Mouse (Mus musculus): ENCODE measurements around the gene Tomm7.
"Not testable (repeated sequence)": the region's sequence is repeated elsewhere in the genome, so short reads cannot be mapped to it uniquely, and the experiment has no call there.

The Tomm7 gene

DNA sequence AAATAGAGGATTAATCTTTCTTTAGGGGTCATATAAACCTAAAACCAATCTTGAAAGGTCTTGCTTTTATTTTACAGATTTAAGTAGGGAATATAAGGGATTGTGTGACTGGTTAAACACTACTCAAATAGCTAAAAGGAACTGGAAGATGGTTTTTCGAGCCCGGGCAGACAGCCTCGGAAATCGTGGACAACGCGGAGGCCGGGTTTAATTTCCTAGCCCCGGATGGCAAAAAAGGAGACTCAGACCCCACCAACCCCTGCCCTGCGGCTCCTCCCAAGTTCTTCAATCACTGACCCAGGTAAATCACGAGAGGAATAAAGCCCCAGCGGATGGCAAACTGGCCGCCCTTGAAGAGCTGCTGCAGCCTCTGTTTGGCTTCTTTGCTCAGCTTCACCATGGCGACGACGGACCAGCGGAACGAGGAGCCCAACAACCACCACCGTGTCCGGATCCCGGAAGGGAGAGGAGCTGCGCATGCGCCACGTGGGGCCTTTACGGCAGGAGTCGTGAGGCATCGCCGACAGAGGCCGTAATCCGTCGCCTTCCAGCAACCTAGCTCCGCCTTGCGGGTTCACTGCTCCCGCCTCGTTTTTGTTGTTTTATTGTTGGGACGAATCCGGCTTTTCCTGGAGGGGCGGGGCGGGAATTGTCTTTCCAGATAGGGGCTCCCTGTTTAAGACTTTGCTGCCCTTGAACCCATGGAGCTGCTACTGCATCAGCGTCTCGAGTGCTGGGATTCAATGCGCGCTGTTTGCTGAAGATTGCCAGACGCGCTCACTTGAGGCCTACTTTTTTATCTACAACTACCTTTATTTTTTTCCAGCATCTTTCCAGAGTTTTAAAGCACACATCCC lies at the start of gene Tomm7:
Gene Tomm7 (minus strand): TSS at position 488 of the 857 bp plus-strand sequence.
- DNase-seq (ENCODE audit: low spot score in 2 of 2) = peak; percentile 91 to 96

- DNase-seq (ENCODE audit: low spot score in 2 of 2) = no peak
Observed at GRCm38 (mm10) chr5:23893156-23893863, 49.3 kb upstream of the Tomm7 start.

- DNase-seq (ENCODE audit: low spot score in 2 of 2) = peak; percentile 39 to 64
Observed at GRCm38 (mm10) chr5:23890734-23891133, 46.8 kb upstream of the Tomm7 start.

DNA sequence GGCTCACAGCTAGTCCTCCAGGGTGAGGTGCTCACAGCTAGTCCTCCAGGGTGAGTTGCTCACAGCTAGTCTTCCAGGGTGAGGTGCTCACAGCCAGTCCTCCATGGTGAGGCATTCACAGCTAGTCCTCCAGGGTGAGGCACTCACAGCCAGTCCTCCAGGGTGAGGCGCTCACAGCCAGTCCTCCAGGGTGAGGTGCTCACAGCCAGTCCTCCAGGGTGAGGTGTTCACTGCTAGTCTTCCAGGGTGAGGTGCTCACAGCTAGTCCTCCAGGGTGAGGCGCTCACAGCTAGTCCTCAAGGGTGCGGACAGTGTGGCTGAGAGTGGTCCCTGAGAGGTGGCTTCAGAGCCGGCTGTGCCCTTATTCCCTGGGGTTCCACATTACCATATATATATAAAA lies 45.5 kb upstream of the Tomm7 start:
- no peak for DNase-seq (ENCODE audit: low spot score in 2 of 2)

DNA sequence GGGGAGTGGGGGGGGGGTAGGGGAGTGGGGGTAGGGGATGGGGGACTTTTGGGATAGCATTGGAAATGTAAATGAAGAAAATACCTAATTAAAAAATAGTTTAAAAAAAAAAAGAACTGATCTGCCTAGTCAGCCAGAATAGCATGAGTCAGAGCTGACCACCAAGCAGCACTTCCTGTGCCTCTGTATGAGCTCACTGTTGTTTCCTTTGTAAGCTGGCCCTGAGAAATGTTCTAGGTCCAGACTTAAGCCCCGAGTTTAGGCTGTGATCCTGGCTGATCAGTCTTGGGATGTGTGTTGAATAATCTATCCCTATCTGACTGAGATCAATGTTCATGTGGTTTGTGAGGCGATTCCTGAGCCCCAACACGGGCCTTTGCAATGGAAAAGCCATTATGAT lies 43.1 kb upstream of the Tomm7 start:
- no peak for DNase-seq (ENCODE audit: low spot score in 2 of 2)

GRCm38 (mm10) chr5:23874457-23874856 lies 30.5 kb upstream of the Tomm7 start:
- DNase-seq (ENCODE audit: low spot score in 2 of 2) = no peak

- DNase-seq (ENCODE audit: low spot score in 2 of 2) = no peak
Observed at GRCm38 (mm10) chr5:23872586-23872985, 28.6 kb upstream of the Tomm7 start.

DNA sequence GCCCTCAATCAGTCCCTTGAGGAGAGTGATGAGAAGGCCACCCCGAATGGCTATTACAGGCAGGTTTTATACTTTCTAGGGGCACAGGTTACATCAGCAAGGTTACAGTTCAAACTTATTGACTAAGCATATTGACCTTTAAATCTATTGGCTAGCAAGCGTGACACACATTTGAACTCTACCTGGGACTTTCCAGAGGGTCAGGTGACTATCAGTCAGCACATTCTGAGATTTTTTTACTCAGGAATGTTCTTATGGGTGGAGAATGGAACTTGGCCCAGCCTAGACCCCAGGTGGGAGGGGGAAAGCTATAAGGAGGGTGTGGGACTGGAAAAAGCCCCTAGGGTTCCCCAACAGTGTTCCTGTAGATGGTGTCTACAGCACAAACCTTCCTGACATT lies 27.4 kb upstream of the Tomm7 start:
- DNase-seq (ENCODE audit: low spot score in 2 of 2) = not testable (repeated sequence)

DNA sequence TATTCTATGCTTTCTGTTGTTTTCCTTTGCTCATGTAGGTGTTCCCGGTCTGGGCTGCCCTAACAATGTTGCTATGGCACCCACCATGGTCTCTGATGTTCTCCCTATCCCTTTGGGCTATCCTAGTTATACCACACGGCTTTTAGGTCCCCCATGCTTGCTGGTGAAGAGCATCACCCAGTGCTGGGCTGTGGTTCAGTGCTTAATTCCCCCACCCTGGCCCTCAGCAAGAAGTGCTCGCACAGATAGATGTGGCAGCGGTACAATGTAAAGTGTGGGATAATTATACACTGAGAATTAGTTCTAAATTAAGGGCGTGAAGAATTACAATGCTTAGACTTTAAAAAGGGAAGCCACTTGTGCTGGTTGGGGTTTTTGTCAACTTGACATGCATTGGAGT lies 22.0 kb upstream of the Tomm7 start:
- no peak for DNase-seq (ENCODE audit: low spot score in 2 of 2)

DNA sequence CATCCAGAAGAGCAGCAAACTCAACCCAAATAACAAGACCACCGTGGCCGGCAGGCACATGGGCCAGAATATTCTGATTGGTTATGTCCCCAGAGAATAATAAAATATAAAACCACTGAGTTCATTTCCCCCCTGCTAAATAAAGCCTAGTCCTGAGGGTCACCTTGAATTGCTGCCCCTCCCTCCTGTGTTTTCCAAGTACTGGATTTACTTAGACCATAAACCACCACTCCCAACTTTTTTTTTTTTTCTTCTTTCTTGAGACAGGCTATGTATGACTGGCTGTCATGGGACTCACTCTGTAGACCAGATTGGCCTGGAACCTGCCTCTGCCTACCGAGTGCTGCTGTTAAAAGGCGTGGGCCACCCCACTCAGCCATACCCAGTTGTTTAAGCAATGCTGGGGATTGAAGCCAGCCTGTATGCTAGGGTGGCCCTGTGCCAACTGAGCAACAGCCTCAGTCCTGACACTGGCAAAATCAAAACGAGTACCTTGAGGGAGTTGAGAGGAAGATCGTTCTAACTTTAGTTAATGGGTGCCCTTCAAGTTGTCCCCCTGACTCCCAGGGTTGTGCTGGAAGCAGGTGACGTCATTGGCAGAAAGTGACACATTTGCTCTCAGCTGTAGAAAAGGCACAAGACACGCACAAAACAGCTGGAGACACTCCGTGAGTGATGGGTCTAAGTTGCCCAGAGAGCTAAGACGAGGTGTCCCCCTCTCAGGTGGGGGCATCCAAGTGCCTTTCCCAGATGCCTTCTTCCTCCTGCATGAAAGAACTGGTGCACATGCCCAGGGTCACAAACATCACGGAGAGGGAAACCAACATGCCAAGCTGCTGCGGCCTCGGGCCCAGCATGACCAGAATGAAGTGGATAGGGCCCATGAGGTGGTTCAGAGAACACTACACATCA lies 20.3 kb upstream of the Tomm7 start:
- DNase-seq (ENCODE audit: low spot score in 2 of 2) = no peak

DNA sequence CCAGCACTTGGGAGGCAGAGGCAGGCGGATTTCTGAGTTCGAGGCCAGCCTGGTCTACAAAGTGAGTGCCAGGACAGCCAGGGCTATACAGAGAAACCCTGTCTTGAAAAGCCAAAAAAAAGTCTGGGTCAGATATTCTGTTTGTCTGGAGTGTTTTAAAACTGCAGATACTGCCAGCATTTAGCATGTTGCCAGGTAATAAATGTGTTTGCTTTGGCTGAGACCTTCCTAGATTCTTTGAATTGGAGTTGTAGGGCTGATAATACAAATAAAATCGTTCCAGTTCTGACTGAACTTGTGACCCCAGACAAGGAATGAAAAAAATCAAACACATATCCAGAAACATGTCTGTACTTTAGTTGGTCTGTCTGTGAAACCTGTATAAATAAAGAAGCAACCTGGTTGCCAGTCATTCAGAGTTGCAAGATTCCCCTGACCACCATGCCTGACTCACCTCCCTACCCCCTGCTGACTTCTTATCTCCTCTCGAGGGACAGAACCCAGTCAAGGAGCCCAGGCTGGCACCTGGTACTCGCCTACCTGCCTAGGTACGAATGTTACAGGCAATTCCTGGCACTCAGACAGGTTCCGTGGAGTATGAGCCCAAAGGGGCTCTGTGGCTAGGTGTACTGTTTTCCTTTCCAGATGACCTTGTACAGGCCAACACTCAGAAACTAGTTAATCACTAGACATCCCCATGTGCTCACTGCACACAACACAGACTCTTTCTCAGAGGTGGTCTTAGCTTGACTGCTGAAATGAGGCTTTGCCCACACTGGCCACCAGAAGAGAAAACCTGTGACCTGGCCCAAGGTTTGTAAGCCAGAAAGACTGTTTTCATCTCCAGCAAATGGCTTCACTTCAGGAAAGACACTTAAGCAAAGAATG lies 19.4 kb upstream of the Tomm7 start:
- no peak for DNase-seq (ENCODE audit: low spot score in 2 of 2)

GRCm38 (mm10) chr5:23862291-23862690 lies 18.3 kb upstream of the Tomm7 start:
- no peak for DNase-seq (ENCODE audit: low spot score in 2 of 2)

DNA sequence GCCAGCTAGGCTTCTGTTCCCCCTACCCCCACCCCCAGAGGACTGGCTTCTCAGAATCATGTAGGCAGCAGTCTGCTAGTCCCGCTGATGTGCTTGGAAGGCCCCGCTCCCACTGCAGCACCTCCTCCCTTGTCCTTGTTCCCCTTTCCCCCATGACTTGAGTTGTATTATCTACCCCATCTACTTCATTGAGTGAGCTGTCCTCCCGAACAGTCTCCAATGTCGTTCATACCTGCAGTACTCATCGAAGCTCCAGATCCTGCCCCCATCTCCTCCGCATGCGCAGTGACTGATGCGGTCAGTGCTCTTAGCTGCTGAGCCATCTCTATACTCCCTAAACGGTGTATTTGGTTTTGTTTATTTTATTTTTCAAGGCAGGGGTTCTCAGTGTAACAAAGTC lies 17.8 kb upstream of the Tomm7 start:
- DNase-seq (ENCODE audit: low spot score in 2 of 2) = no peak

DNA sequence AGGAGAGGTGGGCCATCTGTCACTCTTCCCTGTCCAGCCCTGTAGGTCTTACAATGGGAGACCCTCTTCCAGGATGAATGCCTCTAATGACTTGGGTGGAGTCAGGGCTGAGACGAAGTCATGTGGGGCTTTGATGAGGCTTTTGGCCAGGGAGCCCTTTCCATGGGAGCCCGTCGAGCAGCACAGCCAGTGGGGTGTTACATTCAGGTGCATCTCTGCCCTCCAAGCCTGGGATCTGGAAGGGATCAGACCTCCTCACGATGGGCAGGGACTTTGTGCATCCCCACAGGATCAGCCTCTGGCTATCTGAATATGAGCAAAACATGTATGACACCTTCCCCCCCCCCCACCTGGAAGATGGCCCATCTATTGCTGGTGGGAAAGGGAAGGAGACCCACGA lies 15.9 kb upstream of the Tomm7 start:
- DNase-seq (ENCODE audit: low spot score in 2 of 2) = no peak

- no peak for DNase-seq (ENCODE audit: low spot score in 2 of 2)
Observed at GRCm38 (mm10) chr5:23859087-23859718, 15.2 kb upstream of the Tomm7 start.

GRCm38 (mm10) chr5:23858643-23859042 lies 14.7 kb upstream of the Tomm7 start:
- no peak for DNase-seq (ENCODE audit: low spot score in 2 of 2)

DNA sequence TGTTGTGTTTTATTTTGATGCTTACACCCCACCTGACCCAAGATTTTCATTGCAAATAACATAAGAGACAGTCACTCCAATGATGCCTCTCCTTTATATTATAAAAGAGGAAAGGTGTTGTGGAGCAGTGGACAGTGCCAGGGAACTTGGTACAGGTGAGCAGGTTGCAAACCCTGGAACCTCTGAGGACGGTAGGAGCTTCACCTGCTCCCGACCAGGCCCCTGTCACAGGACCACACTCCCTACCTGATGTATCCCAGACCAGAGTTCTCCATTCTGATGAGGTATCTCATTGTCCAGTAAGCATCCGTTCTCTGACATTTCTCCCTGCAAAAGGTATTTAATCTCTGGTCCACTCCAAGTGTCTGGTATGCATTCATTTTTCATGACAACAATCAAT lies 14.0 kb upstream of the Tomm7 start:
- DNase-seq (ENCODE audit: low spot score in 2 of 2) = no peak

DNA sequence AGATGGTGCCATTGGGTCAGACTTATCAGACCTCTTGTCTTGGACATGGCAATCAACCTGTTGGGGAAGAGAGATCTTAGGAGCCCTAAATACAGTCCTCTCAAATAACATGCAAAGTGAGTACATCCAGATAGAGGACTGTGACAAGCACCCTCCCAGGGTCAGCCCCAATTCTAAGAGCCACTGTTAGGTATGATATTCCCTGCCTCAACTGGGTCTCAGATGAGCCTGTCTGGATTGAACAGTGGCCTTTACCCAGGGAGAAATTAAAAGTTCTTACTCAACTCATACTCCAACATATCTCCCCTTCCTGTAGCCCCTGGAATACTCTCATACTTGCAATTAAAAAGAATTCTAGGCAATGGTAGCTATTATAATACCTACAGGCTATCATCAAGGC lies 13.2 kb upstream of the Tomm7 start:
- no peak for DNase-seq (ENCODE audit: low spot score in 2 of 2)

DNA sequence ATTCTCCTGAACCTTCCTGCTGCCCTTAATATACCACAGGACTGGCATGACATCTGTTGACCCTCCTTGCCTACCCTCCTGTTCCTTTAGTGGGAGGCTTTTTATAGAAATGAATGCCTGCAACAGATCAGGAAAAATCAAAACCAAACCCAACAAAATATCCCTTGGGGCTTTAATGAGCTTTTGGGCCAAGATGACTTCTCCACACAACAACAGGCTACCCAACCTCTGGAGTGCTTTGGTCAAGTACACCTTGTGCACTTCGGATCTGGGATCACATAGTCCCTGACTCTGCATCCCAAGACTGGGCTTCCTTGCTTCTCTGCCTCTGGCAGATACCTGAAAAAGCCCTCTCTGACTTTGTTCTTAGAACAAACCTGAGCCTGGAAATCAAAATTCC lies 12.2 kb upstream of the Tomm7 start:
- no peak for DNase-seq (ENCODE audit: low spot score in 2 of 2)

DNA sequence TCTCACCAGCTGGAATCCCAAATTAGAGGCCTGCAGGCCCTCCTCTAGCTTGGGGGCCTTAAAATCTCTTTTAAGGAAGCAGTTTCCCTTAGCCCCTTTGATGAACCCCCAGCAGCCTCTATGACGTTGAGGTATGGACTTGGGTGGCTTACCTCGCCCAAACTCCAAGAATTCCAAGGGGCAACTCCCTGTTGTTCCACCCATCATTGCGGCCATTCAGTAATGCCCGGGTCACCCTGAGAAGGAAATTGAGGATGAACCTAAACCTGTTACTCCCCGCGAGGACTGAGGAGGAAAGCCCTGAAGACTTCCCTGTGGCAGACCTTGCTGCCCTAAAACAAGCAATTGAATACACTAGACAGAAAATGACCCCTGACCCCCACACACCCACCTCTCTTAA lies 11.5 kb upstream of the Tomm7 start:
- DNase-seq (ENCODE audit: low spot score in 2 of 2) = no peak

DNA sequence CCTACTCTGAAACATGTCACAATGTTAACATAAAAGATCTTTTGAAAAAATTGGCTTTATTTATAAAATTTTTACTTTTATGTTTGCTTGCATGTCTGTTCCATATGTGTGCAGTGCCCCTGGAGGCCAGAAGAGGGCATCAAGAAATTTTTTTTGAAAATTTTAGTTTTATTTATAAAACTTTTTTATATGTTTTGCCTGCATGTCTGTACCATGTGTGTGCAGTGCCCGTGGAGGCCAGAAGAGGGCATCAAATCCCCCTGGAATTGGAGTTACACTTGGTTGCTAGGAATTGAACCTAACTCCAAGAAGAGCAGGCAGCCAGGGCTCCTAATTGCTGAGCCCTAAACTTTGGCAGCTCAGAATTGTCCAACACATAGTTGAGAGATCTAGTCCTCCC lies 9.0 kb upstream of the Tomm7 start:
- peak in 1 of 2 experiments; percentile 25 for DNase-seq (ENCODE audit: low spot score in 2 of 2)
